Mouse (Mus musculus) stomach, embryonic 14.5 days (tissue): ENCODE results near the gene Vstm2l. TPM values are rescaled to one million over a fixed set of nuclear protein-coding genes. Genes with fewer than 3 reads are reported as not detected.

Experiments
- ATAC-seq: fragments of 200-750 bp; cut with Nextera tagmentation; 2 replicates; pipeline ENCODE4 v1.8.0; 2017; ENCODE audit warnings: low read depth, moderate TSS enrichment; ENCODE audit not compliant: insufficient number of reproducible peaks, insufficient read depth, low FRiP score
- H3K27ac ChIP-seq: fragments of 300-500 bp; sonication (generic); 2 replicates; pipeline ENCODE4 v1.5.1; 2014; ENCODE audit warnings: mild to moderate bottlenecking, low read length, moderate library complexity, mixed read lengths
- H3K27me3 ChIP-seq: fragments of 300-500 bp; sonication (generic); 2 replicates; pipeline ENCODE4 v1.6.1; 2014; ENCODE audit warnings: low read length, control low read depth, mixed read lengths; ENCODE audit not compliant: control insufficient read depth, insufficient read depth
- H3K36me3 ChIP-seq: fragments of 300-500 bp; sonication (generic); 2 replicates; pipeline ENCODE4 v1.6.1; 2014; ENCODE audit warnings: mild to moderate bottlenecking, control low read depth, low read length, moderate library complexity, mixed read lengths; ENCODE audit not compliant: control insufficient read depth, insufficient read depth
- H3K4me1 ChIP-seq: fragments of 300-500 bp; sonication (generic); 2 replicates; pipeline ENCODE4 v1.6.1; 2014; ENCODE audit warnings: low read length, control low read depth, mixed read lengths; ENCODE audit not compliant: control insufficient read depth, insufficient read depth
- H3K4me2 ChIP-seq: fragments of 300-500 bp; sonication (generic); replicated peaks from 2 replicates; pipeline ENCODE4 v1.6.1; 2014; ENCODE audit warnings: low read depth, low read length, control low read depth
- H3K4me3 ChIP-seq: fragments of 300-500 bp; sonication (generic); 2 replicates; pipeline ENCODE4 v1.5.1; 2014; ENCODE audit warnings: low read depth, low read length, control low read depth
- H3K9ac ChIP-seq: fragments of 300-500 bp; sonication (generic); replicated peaks from 2 replicates; pipeline ENCODE4 v1.6.1; 2014; ENCODE audit warnings: low read depth, mild to moderate bottlenecking, control low read depth, low read length, moderate library complexity, mixed read lengths
- H3K9me3 ChIP-seq: fragments of 300-500 bp; sonication (generic); 2 replicates; pipeline ENCODE4 v1.6.1; 2016; ENCODE audit warnings: low read depth, low read length, control low read depth; ENCODE audit not compliant: control insufficient read depth
- WGBS: fragments of 180-500 bp; shearing (Covaris S2); extraction: QIAGEN DNeasy Blood & Tissue Kit; methylation state at CpG from one replicate; pipeline ENCODE4 v1.1.7; 2014; 5-methylcytosine and 5-hydroxymethylcytosine counted together
- polyA plus RNA-seq: library from polyadenylated mRNA; unstranded; fragments of >200 nt; fragmentation: Nextera tagmentation; extraction: Ambion mirVana; gene quantifications from 2 replicates; pipeline ENCODE4 v1.2.1, GENCODE M21; 2014

Vstm2l gene
- polyA plus RNA-seq, 1 experiment from 2014 or later = 0.17 TPM

DNA sequence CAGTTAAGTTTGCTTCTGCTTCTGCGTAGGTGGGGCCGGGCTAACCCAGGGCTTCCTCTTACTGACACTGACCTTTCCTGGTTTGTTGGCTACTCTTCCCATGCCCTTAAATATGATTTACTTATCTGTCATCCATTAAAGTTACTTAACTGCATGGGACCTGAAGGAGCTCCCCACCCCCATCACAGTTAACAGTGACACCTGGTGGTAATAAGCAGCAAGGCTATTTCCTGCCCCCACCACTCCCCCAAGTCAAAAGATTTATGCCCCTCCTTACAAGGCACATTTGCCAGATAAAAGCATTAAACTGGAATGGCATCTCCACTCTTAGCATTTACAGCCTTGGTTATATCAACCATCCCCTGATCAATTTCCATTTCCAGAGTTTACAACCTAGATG is 75.5 kb downstream of the Vstm2l start:
- no peak overlapping the region for H3K9ac ChIP-seq
- no peak for ATAC-seq
- H3K9me3 ChIP-seq = no peaks in the 10 kb centered on the region
- WGBS = 72% methylated on average over 2 of the region's 2 CpGs
- no peaks in the 10 kb centered on the region for H3K27me3 ChIP-seq
- no peak overlapping the region for H3K4me3 ChIP-seq
- no peaks in the 10 kb centered on the region for H3K4me1 ChIP-seq
- peaks cover 26% of the 10 kb centered on the region for H3K36me3 ChIP-seq
- H3K27ac ChIP-seq = no peak overlapping the region
- H3K4me2 ChIP-seq = no peak overlapping the region

DNA sequence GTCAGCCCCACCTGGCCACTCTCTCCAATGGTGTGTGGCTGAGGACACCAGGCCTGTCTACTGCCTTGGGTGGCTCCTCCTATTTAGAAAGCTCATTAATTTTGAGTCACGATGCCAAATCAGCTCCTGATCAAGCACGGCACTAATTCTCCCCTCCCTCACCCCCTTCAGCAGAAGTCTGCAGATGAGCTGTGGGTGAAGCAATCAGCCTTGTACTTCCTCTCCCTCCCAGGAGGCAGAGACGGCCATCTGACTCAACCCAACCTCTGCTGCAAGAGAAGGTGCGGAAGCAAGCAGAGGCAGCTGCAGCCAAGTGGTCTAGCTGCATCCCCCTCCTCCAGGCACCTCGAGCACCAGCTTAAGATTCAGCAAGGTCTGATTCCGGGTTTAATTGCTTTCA is 76.6 kb downstream of the Vstm2l start:
- H3K4me2 ChIP-seq = no peak overlapping the region
- ATAC-seq = no peak
- H3K9ac ChIP-seq = no peak overlapping the region
- no peaks in the 10 kb centered on the region for H3K9me3 ChIP-seq
- no peaks in the 10 kb centered on the region for H3K27me3 ChIP-seq
- no peak overlapping the region for H3K4me3 ChIP-seq
- H3K36me3 ChIP-seq = peaks cover 31% of the 10 kb centered on the region
- no peaks in the 10 kb centered on the region for H3K4me1 ChIP-seq
- H3K27ac ChIP-seq = no peak overlapping the region
- 75% methylated on average over 6 of the region's 6 CpGs for WGBS

DNA sequence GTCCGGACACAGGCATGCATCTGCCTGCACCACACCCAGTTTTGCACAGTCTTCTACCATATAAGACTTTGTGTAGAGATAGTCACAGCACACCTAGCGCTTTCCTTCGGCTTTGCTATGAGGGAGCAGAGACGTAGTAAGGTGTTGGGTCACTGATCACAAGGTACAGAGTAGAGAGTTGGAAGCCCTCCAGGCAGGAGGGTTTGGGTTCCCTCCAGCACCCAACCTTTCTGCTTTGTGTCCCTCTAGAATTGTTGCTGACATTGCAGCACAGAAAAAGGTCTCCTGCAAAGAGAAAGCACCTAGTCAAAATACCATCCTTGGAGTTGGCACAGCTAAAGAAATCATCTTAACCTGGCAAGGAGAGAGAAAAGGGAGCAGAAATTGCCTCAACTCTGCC is 78.0 kb downstream of the Vstm2l start:
- H3K4me3 ChIP-seq = no peak overlapping the region
- H3K36me3 ChIP-seq = peaks cover 26% of the 10 kb centered on the region
- H3K4me2 ChIP-seq = no peak overlapping the region
- H3K4me1 ChIP-seq = no peaks in the 10 kb centered on the region
- 94% methylated on average over 4 of the region's 4 CpGs for whole genome bisulfite sequencing
- H3K27me3 ChIP-seq = no peaks in the 10 kb centered on the region
- no peak overlapping the region for H3K27ac ChIP-seq
- no peak for ATAC-seq
- no peaks in the 10 kb centered on the region for H3K9me3 ChIP-seq
- no peak overlapping the region for H3K9ac ChIP-seq

Other genes starting within 250 kb of the Vstm2l start
- 50.7 and 55.4 TPM in 2 replicates for gene Ctnnbl1, start 177.3 kb upstream of the Vstm2l start, polyA plus RNA-seq
- 21.1 and 21.8 TPM in 2 replicates for gene Tti1, start 113.8 kb downstream of the Vstm2l start, polyA plus RNA-seq
- 54.5 and 57.0 TPM in 2 replicates for gene Rprd1b, start 113.8 kb downstream of the Vstm2l start, polyA plus RNA-seq
- 56.0 and 63.4 TPM in 2 replicates for gene Tgm2, start 231.8 kb downstream of the Vstm2l start, polyA plus RNA-seq